Mouse (Mus musculus): ENCODE measurements around the gene N4bp1.

The N4bp1 gene

DNA sequence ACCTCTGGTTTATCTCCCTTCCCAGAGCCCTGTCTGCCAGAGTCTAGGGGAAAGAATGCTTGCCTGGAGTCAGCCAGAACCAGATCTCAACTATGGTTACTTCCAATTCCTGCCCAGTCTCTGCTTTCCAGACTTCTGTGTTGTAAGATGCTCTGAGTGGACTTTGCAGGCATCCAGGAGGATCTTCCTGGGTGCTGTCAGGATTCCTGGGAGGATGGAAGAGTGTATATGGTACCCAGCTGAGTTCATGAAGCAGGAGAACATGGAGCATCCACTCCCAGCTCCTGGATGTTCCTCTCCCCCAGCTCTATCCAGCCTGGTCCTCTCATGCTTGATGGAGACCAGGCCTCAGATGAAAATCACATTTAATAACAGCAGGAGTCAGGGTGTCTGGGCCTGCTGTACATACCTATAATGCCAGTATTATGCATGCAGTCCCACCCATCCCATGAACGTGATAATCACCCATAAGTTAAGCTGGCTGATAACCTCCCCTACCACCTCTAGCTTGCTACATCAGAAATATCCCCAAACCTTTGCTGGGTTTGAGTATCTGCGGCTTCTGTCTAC, 64.8 kb downstream of the N4bp1 start:
- no peak for DNase-seq

DNA sequence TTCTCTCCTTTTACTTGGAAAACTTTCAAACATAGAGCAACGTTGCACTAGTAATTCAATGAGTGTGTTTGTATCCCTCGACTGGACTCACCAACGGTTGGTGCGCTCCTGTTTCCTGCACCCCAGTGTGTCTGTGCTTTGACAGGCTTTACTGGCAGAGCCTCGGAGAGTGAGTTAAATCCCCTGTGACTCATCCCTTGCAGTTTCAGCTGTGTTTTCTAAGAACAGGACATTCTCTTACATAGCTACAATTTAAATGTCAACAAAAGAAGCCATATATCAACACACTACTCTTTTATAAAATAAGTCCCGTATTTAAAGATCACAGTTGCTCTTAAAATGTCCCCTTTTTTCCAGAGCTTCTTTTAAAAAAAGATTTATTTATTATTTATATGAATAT, 65.6 kb downstream of the N4bp1 start:
- no peak for DNase-seq

DNA sequence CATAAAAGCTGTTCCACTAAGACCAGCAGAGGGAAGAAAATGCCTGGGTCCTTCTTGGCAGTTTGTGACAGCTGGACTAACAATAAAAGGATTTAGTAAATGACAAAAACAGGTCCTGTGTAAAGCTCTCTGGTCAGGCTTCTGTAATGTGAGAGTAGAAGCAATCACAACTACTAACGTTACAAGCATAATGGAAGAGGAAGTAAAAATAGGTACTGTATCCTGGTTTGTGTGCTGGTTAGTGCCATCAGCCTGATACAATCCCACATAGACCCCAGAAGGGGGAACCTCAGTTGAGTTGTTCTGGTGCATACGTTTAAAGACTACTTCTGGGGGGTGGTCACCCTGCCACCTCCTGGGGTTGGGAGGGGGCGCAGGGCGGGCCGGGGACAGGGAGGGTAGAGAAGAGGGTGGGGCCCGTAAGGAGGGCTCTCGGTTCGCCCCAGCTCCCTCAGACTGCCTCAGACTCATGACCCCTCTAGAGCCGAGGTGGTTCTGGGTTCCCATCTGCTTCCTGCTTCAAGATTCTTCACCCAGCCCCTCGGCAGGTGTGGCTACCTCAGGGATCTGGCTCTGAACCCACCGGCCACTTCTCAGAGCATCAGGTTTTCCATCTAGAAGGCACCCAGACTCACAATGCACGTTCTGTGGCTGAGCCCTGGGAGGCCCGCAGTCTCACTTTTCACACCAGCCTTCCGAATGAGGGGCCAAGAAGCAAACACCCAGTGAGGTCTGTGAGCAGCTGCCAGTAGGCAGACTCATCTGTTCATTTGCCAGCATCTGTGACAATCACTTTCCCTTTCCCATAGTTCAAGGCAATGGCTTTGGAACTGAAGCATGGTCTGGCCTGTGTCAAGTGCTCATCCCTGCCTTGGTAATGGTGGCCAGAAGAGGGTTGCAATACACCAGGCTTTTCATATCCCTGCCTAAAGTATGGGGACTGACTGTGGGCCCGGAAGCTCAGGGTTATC, 75.8 kb downstream of the N4bp1 start:
- DNase-seq, result no peak

DNA sequence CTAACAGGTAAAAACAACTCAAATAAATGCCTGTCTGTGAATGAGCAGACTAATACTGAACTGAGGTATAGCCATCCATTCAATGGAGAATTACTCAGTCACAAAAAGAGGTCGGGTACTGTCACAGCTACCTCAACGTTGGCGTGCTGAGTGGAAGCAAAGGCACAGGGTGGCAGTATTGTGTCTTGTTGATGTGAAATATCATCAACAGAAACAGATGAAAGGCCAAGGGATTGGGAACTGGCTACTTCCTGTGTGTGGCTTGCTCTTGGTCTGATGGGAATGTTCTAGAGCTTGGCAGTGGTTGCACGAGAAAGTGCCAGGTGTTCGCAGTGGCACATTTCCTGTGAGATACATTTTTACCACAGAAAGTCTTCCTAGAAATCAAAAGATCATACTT, 76.8 kb downstream of the N4bp1 start:
- DNase-seq, result peak; percentile 32

DNA sequence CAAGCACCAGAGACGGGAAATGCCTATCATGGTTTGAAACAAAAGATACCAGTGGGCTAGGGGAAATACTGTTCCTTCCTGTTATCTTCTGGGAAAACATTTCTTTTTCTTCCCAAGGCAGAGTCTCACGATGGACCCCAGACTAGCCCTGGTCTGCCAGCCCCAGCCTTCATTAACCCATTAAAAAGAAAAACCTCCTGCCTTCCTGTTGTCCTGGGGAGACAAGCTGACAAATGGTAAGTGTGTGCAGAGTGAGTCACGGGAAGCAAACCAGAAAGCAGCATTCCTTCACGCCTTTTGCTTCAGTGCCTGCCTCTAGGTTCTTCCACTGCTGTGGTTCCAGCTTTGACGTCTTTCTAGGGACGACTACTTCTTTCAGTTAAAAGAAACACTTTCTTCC, 83.1 kb downstream of the N4bp1 start:
- DNase-seq, result no peak

DNA sequence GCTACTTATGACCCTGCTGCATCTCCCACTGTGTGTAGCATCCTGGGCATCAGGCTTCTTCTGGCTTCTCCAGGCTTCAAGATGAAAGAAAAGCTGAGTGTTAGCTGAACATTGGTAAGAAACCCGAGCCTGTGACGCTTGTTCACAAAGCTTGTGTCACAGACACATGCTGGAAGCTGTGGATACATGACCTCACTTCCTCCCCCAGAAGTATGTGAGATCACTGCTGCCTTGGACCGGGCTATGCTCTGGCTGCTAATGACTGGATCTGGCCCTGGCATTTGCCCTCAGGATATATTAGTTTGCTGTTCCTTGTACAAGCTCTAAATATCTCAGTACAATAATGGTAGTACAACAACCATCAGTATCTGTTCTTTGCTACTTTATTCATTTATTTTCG, 84.1 kb downstream of the N4bp1 start:
- DNase-seq, result no peak

DNA sequence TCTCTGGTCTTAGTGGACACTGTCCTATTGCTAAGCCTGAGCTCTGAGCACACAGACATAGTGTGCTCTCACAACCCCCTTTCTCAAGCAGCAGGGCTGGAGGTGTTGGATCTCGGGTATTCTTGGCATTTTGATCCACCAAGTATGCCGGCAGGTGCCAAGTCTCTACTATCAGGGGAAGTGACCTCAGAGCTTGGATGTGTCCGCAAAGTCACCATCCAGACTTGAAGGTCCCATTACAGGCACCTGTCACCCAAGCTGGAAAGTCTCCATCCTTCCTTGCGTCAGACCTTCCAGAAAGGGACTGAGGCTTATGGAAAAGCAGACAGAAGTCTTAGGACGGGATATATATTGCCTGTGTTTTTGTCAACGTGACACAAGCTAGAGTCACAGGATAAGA, 86.9 kb downstream of the N4bp1 start:
- no peak for DNase-seq

DNA sequence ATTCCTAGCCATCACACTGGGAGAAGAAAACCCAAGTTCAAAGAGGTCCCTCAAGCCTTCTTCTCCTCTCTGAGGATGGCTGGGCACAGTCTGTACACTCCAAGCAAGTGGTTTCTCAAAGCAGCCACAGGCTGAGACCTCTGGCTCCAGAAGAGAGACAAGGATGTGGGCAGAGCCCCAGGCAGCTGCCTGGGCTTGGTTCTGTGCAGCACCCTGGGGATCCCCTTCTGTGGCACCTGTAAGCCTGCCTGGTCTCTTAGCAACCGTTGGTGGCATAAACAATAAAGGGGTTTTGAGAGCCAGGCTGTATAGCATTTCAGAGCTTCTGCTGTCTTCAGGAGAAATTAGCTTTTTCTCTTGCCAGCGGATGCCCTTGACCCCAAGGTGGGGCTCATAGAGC, 87.4 kb downstream of the N4bp1 start:
- DNase-seq, result no peak

DNA sequence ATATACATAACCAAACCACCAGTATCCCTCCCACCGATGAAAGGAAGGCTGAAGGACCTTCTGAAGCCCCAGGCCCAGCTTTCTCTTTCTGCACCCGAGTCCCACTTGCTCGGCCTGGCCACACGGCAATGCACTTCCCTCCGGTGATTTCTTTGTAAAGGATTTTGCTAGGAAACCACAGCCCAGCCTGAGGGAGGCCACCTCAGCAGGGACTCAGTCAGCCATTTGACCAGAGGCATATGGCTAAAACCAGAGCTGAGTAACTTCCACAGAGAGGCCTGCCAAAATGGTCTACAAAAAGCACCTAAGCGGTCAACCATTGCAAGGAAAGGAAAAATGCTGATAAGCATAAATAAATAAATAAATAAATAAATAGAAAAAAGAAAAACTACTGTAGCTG, 90.3 kb downstream of the N4bp1 start:
- DNase-seq, result no peak

DNA sequence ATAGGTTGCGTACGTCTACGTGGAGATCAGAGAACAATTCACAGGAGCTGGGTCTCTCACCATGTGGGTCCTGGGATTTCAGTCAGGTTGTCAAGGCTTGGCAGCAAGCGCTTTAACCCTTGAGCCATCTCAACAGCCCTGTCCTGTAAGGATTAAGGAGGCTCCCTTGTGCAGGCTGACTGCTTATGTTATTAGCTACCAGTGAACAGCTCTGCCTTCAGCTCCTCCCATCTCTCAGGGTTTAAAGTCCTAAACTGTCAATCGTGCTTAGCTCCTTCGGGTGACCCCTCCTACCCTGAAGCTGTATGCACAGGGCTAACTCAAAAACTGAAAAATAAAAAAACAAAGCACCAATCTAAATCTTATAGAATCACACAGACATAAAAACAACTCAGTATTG, 93.5 kb downstream of the N4bp1 start:
- no peak for DNase-seq

DNA sequence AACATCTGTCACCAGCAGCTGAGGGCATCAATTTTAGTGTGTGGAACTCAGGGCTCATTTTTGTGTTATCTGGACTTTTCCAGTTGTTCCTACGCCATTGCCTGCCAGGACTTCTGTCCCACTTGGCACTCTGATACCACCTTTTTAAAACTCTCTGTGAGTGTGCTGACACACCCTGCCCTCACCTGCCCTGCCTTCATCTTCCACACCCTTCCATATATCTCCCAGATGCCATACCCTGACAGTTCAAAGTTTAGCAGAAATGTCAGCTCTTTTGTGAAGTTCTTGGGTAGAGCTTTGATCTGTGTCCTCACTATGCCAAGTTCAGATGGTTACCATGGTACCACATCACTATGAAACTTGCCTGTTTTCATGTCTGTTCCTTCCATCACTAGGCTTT, 95.5 kb downstream of the N4bp1 start:
- DNase-seq, result no peak

DNA sequence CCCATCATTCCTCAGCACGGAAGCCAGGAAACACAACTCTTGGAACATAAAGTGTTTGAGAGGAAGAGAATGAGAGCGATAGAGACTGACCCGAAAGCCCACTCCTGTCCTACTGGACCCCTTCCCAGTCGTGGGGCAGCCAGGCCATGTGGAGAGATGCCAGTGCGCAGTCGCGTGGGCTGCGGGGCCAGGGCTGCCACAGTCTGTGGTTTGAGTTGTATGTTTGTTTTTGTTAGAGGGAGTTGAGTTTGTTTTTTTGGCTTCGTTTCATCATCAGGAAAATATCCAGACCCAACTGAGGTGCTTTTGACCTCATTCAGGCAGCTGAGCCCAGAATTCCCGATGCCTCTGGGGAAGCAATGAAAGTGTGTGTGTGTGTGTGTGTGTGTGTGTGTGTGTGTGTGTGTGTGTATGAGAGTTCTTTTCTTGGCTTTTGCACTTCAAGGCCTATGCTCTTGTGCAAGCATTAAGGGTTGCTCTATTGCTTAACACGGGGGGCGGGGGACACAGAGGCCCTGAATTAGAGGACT, 97.1 kb downstream of the N4bp1 start:
- DNase-seq, result peak; percentile 46

DNA sequence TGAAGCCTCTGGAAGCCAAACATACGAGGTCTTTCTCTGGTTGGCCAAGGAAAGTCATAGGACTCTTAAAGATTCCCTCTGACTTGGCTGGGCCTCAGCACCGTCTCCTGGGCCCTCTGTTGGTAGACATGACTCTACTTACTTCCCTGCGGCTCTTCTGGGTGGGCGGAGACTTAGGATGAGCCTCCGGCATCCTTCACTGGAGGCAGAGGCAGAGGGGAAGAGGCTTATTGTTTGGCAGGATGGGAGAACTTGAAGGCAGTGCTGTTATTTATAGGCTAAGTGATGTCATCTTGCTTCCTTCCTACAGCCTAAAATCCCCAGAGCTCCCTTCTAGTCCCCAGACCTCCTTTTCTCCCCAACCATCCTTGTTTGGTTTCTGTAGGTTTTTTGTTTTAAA, 98.6 kb downstream of the N4bp1 start:
- peak; percentile 24 for DNase-seq

DNA sequence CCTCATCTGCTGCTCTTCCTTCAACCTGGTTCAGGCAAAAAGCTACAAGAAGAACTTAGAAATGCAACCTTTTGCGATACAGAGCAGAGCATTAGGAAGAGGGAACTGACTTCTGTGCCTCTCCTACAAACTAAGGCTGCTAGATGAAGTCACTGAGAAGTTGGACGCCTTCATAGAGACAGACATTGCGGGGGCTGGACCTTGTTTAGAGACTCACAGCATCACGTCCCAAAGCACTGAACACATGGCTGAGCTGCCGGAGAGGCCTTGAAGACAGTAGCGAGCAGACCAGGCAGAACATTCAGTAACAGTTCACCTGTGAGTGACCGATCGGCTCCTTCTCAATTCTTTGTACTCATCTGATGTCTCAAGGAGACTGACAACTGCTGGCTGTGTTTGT, 104.0 kb downstream of the N4bp1 start:
- DNase-seq, result no peak

DNA sequence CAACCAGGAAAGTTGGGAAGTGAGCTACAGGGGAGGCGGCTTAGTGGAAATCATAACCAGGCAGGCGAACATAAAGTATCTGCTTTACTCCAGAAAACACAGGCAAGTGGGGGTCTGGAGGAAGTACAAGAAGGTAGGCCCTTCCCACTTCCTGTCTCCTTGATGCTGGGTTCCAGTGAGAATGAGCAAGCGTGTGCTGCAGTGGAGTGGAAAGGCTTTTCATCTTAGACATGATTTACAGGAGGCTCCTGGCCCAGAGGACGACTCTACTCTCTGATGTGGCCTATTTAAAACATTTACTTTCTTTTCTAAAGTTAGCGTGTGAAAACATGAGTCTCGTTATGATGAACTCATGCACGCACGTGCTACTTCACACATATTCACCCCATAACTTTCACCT, 105.9 kb downstream of the N4bp1 start:
- DNase-seq, result no peak

DNA sequence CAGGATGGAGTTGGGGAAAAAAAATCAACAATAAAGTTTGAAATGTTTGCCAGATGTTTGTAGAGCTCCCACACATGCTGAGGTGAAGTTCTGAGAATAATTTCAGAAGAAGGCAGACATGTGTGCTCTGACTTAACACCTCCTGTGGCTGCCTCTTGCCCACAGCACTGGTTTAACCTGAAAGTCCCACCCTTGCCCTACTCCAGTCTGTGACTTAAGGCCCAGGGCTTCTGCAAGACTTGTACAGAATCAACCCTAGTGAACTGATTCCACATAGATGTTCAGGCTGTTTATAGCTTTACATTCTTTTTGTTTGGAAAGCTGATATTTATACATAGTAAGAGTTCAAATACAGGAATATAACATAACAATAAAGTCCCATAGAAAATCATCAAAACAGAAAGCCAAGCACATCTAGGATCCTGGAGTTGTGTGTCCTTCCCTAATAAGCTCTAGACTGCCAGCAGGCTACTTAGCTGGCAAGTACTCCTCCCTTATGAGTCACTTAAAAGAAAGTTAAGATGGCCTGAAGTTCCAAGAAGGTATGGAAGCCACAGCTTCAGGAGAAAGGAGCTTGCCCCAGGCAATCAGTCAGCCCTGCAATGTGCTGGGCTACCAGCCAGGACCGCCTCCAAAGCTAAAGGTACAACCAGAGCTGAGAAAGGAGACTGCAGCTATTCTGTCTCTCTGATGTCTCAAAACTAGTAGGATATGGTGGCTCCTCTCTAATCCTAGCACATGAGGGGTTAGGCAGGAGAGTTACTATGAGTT, 114.9 kb downstream of the N4bp1 start:
- no peak for DNase-seq

DNA sequence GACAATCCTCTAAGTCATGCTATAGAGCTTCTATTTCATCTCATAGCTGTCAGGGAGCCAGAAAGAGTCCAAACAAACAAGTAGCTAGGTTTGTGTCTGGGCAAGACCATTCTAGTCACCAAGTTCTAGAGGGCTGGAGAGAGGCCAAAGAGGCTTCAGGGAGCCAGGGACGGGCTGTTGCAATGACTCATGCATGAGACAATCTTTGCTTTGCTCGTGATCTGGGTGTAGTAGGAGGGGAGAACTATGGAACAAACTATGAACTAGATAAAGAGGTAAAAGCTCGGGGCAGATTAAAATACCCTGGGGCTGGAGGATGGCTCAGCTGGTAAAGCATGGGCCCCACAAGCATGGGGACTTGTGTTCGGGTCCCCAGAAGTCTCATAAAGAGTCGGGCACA, 116.6 kb downstream of the N4bp1 start:
- peak; percentile 75 for DNase-seq

DNA sequence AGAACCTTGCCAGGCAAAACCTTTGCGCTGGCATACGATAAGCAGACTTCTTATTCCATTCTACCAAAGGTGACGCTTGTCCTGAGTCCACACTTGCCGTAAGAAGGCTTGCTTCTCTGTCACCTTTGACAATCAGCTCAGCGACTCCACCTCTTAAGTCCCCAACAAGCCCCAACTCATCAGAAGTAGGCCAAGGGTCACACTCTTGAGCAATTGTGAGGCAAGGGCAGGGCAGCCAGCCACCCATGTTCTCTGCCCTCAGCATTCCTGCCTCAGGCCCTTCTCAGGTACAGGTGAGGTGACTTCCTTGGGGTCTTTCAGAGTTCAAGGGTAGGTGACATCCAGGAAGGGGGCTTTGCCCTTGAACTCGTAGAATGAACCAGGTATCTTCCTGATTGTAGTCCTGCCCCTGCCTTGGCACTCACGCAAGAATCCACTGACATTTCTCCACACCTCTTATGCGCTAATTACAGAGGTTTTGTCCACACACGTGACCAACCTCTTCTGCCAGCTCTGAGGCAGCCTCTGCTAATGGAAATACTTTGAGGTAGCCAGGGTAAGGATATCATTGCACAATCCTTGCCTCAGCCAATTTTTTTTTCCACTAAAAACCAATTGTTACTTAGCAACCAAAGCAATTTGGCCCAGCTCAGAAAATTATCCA, 118.4 kb downstream of the N4bp1 start:
- peak; percentile 65 for DNase-seq

DNA sequence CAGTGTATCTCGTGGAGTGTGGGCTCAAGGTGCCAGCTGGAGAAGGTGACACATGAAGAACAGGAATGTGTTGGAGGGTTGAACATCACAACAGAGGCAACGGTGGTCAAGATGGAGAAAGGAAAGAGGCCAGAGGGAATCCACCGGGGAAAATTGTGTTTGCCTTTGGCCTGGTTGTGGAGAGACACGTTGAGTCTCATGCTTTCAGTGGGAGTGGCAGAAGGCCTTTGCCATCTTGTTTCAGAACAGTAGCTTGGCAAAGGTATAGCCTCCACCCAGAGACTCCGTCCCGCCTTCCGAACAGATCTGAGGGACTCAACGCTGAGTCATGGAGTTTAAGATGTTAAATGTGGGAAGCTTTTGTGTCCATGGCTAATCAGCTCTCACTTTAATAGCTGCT, 119.4 kb downstream of the N4bp1 start:
- no peak for DNase-seq

DNA sequence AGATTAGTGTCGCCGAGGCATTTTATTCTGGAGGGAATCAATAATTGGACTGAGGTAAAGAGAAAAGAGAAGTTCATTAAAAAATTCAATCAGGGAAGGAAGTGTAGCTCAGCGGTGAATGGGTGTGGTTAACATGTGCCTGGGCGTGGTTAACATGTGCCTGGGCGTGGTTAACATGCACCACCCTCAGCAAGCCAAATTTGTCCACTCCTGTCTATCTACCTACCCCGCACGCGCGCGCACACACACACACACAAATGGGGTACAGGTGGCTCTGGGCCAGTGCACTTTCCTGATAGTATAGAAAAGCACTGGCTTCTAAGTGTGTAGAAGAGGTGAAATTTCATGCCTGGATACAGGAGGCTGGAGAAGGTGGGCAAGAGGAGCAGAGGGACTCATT, 119.9 kb downstream of the N4bp1 start:
- DNase-seq, result no peak

DNA sequence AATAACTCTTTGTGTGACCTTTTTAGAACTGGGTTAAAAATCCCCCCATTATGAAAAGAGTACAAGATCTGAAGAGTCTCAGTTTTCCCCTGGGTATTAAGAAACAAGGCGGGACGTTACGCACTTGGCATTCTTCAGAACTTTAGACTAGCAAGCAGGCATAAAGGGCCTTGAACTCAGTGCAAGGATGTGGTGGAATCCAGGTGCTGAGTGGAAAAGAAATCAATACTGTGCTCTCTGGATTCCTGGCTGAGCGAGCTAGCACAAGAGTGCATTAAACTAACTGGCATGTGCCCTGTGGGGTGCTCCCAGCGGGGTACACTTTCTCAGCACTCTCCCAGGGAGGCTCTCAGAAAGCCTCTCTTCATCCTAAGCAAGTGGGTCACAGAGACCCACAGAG, 122.3 kb downstream of the N4bp1 start:
- DNase-seq, result no peak

DNA sequence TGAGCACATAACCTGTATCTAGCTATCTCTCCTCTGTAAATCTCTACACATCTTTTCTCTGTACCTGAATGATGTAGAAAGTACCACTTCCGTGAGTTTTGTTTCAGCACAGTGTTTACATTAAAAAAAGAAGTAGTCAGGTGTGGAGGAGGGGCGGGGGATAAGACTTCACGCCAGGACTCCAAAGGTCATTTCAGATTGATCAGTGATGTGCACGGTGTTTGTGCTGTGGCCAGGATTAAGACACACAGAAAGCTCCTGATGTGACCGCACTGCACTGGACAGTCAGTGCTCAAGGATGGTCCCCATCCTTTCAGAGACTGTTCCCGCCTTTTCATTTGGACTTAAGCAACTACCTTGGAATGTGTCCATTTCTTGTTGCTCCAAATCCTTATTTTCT, 124.3 kb downstream of the N4bp1 start:
- DNase-seq, result no peak

DNA sequence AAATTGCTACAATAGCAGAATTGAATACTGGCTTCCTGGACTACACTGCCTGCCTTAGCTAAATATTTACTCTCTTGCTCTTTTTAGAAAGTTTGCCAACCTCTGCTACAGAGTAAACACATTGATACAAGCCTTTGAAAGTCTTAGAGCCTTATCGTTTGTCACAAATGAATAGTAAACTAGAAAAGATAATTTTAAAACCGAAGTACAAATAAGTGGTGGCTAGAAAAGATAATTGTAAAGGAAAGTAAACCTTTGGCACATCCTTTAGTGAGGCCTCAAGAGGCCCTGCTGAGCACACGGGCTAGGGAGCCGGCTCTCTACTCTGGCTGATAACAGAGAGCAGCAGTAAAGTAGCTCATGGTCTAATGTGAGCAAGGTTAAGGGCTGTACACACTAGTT, 126.0 kb downstream of the N4bp1 start:
- no peak for DNase-seq
